Mouse (Mus musculus) layer of hippocampus, adult 2 months (tissue): ENCODE results near the gene Vmn2r113. TPM values are rescaled to one million over a fixed set of nuclear protein-coding genes. Genes with fewer than 3 reads are reported as not detected.
"Not testable (repeated sequence)": the region's sequence is repeated elsewhere in the genome, so short reads cannot be mapped to it uniquely, and the experiment has no call there.

ENCODE experiments used
- DNase-seq, 2 experiments: peaks; one replicate each; pipeline ENCODE4 v3.0.0; 2022; ENCODE audit warnings: low spot score in 2 of 2
- H3K27ac ChIP-seq: fragments of 200-600 bp; 2 replicates; pipeline ENCODE4 v1.8.1; 2022
- H3K4me3 ChIP-seq: fragments of 200-600 bp; 2 replicates; pipeline ENCODE4 v1.8.1; 2022; ENCODE audit warnings: mild to moderate bottlenecking
- long read RNA-seq, 2 experiments: library from polyadenylated mRNA; stranded (forward); transcript quantifications; one replicate each; pipeline ENCODE4 v2.0.0; 2021; ENCODE audit warnings: borderline mapping rate in 2 of 2
- total RNA-seq, 2 experiments: library from RNA; stranded (reverse); gene quantifications; 2 replicates each; pipeline ENCODE4 v1.2.3; 2021

The Vmn2r113 gene
- total RNA-seq = not detected
- long read RNA-seq, experiment 1 = 0 reads
- long read RNA-seq, experiment 2 = 0 reads

DNA sequence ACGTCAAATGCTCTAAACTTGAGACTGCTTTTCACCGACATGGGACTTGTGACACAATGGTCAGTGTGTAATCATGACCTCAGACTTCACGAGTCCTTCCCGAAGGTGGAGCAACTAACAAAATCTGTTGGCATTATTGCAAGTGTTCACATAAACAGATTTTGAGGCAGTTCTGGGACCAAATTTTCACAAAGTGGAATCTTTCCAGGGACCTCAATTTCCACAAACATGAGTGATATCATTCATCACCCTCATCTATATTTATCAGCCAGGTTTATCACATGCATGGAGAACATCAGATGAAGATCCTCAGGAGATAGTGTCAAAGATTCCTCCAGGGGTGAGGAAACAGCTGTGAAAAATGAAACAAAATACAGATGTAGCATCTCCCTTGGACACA, at the start of gene Vmn2r113:
TSS of gene Vmn2r113 (plus strand) at position 301 of the 400 bp plus-strand sequence.
- not testable (repeated sequence) for H3K27ac ChIP-seq, DNase-seq, H3K4me3 ChIP-seq

Other genes starting within 250 kb of the Vmn2r113 start
- 10 to 100 TPM; 11.0 to 11.6 TPM for gene Zfp945, start 75.8 kb upstream of the Vmn2r113 start, total RNA-seq
- not detected for gene Vmn2r-ps130, start 118.2 kb downstream of the Vmn2r113 start, total RNA-seq